Mouse (Mus musculus): Measurements from ENCODE around the gene Lpgat1.

- TF ChIP-seq POLR2A (IDR thresholded peaks at IDR 0.05; ENCODE audit: low read depth, low read length) (no peak), CTCF (IDR thresholded peaks at IDR 0.05; ENCODE audit: extremely low read depth, insufficient read depth, insufficient read length, insufficient replicate concordance) (no peak)
Measured at GRCm38 (mm10) chr1:191787379-191787778, 69.7 kb downstream of the Lpgat1 start.

Measured in spleen, adult 2 months (tissue).